Mouse (Mus musculus) hindbrain, embryonic 16.5 days (tissue): Measurements from ENCODE around the gene Rpia. TPM values are rescaled to one million over a fixed set of nuclear protein-coding genes. Genes with fewer than 3 reads are reported as not detected.

Experiments used
- ATAC-seq: fragments of 200-750 bp; cut with Nextera tagmentation; 2 replicates; pipeline ENCODE4 v1.8.0; 2017; ENCODE audit warnings: moderate TSS enrichment, moderate library complexity
- H3K27ac ChIP-seq: fragments of 300-500 bp; sonication (generic); 2 replicates; pipeline ENCODE4 v1.5.1; 2014; ENCODE audit warnings: low read depth, mild to moderate bottlenecking, control low read depth, low read length, moderate library complexity
- H3K27me3 ChIP-seq: fragments of 300-500 bp; sonication (generic); replicated peaks from 2 replicates; pipeline ENCODE4 v1.6.1; 2014; ENCODE audit warnings: low read length; ENCODE audit not compliant: control insufficient read depth, insufficient read depth
- H3K36me3 ChIP-seq: fragments of 300-500 bp; sonication (generic); 2 replicates; pipeline ENCODE4 v1.6.1; 2014; ENCODE audit warnings: mild to moderate bottlenecking, low read length, moderate library complexity, mixed read lengths; ENCODE audit not compliant: control insufficient read depth, insufficient read depth
- H3K4me1 ChIP-seq: fragments of 300-500 bp; sonication (generic); 2 replicates; pipeline ENCODE4 v1.6.1; 2014; ENCODE audit warnings: low read depth, low read length; ENCODE audit not compliant: control insufficient read depth, insufficient read depth
- H3K4me2 ChIP-seq: fragments of 300-500 bp; sonication (generic); 2 replicates; pipeline ENCODE4 v1.6.1; 2014; ENCODE audit warnings: mild to moderate bottlenecking, low read length, control low read depth, moderate library complexity
- H3K4me3 ChIP-seq: fragments of 300-500 bp; sonication (generic); 2 replicates; pipeline ENCODE4 v1.5.1; 2014; ENCODE audit warnings: mild to moderate bottlenecking, low read length, control low read depth, moderate library complexity
- H3K9ac ChIP-seq: fragments of 300-500 bp; sonication (generic); 2 replicates; pipeline ENCODE4 v1.6.1; 2014; ENCODE audit warnings: low read depth, mild to moderate bottlenecking, control low read depth, low read length, moderate library complexity
- H3K9me3 ChIP-seq: fragments of 300-500 bp; sonication (generic); 2 replicates; pipeline ENCODE4 v1.6.1; 2014; ENCODE audit warnings: mild to moderate bottlenecking, low read length, moderate library complexity; ENCODE audit not compliant: control insufficient read depth
- WGBS: fragments of 180-500 bp; shearing (Covaris S2); extraction: QIAGEN DNeasy Blood & Tissue Kit; methylation state at CpG from one replicate; pipeline ENCODE4 v1.1.7; 2014; 5-methylcytosine and 5-hydroxymethylcytosine counted together
- polyA plus RNA-seq: library from polyadenylated mRNA; unstranded; fragments of >200 nt; fragmentation: Nextera tagmentation; extraction: Ambion mirVana; gene quantifications from 2 replicates; pipeline ENCODE4 v1.2.1, GENCODE M21; 2015

Gene Rpia
- polyA plus RNA-seq, 1 experiment from 2014 or later, result 2.1 TPM

DNA sequence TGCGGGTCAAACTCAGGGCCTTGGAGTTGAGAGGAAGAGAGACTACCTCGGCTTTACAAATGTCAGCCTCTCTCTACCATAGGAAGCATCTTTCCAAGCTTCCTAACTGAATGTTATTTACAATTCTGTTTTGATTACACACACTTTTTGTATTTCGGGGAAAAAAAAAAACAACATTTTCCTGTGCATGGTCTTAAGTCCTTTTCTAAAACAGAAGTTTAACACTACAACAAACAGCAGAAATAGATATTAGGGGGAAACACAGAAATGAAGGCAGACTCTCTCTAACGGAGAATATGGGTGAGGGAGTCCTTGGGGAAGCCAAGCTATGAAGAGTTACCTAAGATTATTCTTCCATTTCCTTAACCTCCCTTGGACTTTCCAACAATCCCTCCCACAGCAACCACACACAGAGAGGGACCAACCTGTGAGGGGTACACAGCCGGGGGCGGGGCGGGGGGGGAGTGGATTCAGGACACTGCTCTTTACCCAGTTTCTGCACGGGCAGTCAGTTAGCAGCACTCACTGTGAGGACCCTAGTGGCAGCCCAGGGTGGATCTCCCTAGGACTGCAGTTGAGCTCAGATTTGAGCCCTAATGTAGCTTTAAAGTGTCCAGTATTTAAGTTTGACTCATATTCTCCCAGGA, 40.7 kb downstream of the Rpia start:
- Histone ChIP-seq H3K9me3 (no peaks in the 10 kb centered on the region), H3K36me3 (no peaks in the 10 kb centered on the region), H3K27ac (no peak overlapping the region), H3K4me1 (no peaks in the 10 kb centered on the region), H3K27me3 (no peaks in the 10 kb centered on the region), H3K9ac (no peak overlapping the region), H3K4me3 (no peak overlapping the region), H3K4me2 (no peak overlapping the region)
- WGBS, result 70% methylated on average over 8 of the region's 8 CpGs
- no peak for ATAC-seq

DNA sequence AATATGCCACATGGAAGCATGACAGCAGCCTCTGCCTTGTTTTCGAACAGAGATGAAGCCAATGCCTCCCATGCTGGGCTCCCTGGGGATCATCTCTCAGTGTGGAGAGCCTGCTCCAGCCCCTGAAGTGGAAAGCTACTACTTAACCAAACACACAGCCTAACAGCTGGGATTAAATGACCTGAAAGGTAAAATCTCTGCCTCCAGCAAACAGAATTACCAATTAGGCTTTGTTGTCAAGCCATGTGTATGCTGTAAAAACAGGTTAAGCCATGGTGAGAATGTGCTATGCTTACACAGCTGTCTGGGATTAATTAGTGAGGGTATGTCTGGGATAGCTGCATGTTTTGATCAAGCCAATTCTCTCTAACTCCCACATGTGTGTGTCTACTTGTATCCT, 42.3 kb downstream of the Rpia start:
- H3K4me1 ChIP-seq, result no peaks in the 10 kb centered on the region
- no peak overlapping the region for H3K9ac ChIP-seq
- H3K9me3 ChIP-seq, result no peaks in the 10 kb centered on the region
- 39% methylated on average over 1 of the region's 1 CpGs for WGBS
- H3K36me3 ChIP-seq, result no peaks in the 10 kb centered on the region
- H3K4me2 ChIP-seq, result no peak overlapping the region
- H3K27me3 ChIP-seq, result no peaks in the 10 kb centered on the region
- ATAC-seq, result no peak
- no peak overlapping the region for H3K4me3 ChIP-seq
- H3K27ac ChIP-seq, result no peak overlapping the region

DNA sequence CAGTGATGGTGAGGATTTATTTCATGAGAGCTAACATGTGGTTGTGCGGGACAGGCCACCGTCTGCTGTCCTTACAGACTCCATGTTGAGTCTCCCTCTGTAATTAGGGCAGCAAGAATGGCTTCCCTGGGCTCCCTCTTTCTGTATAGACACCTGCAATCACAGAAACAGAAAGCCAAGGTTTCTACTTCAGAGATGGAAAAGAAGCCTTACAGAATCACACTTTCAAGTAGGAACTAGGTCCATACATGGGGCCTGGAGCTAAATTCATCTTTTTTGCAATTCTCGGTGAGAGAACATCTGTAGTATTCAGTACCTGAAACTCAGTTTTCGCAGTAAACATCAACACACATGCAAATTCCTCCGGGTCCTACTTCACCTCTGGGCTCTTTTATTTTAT, 44.3 kb downstream of the Rpia start:
- Histone ChIP-seq H3K36me3 (no peaks in the 10 kb centered on the region), H3K27ac (no peak overlapping the region), H3K4me2 (no peak overlapping the region), H3K27me3 (no peaks in the 10 kb centered on the region), H3K4me1 (no peaks in the 10 kb centered on the region), H3K9ac (no peak overlapping the region), H3K9me3 (no peaks in the 10 kb centered on the region), H3K4me3 (no peak overlapping the region)
- ATAC-seq, result no peak
- 91% methylated on average over 5 of the region's 5 CpGs for WGBS

DNA sequence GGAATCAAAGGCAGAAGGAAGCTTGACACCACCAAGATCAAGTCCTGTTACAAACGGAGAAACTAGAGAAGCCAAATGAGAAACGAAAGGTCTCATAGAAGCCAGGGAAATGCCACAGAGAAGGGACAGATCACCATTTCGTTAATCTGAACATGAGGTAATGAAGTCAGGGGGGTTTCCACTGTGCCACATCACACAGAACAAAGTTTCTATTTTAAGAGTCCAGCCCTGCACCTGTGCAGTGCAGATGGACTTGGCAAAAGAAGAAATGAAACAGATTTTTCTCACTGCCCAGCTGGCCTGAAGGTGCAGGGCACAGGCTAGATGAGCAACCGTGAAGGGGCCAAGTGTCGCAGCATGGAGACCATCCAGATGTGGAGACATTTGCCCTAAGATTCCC, 48.1 kb downstream of the Rpia start:
- Histone ChIP-seq H3K9ac (no peak overlapping the region), H3K4me1 (no peaks in the 10 kb centered on the region), H3K27me3 (no peaks in the 10 kb centered on the region), H3K36me3 (no peaks in the 10 kb centered on the region), H3K27ac (no peak overlapping the region), H3K4me2 (no peak overlapping the region), H3K4me3 (no peak overlapping the region), H3K9me3 (no peaks in the 10 kb centered on the region)
- WGBS, result 79% methylated on average over 5 of the region's 5 CpGs
- no peak for ATAC-seq

DNA sequence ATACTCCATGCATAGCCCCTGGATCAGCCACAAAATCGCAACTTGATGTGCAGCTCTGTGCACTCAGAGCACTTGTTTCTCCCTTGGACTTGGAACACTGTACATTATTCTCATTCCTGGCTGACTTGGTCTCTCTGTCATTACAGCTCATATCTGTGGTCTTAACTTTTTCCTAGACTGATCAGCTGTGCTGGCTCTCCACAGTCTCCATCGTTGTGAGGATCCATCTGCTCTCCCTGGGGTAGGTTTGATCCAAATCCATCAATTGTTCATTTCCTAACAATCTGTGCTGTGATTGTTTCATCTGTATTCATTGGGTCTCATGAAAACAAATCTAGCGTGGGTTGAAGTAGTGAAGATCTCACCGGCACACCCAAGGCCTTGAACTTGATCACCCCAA, 49.2 kb downstream of the Rpia start:
- Histone ChIP-seq H3K36me3 (no peaks in the 10 kb centered on the region), H3K4me2 (no peak overlapping the region), H3K9me3 (no peaks in the 10 kb centered on the region), H3K4me1 (no peaks in the 10 kb centered on the region), H3K27me3 (no peaks in the 10 kb centered on the region), H3K9ac (no peak overlapping the region), H3K27ac (no peak overlapping the region), H3K4me3 (no peak overlapping the region)
- no peak for ATAC-seq
- WGBS, result 82% methylated on average over 4 of the region's 4 CpGs

DNA sequence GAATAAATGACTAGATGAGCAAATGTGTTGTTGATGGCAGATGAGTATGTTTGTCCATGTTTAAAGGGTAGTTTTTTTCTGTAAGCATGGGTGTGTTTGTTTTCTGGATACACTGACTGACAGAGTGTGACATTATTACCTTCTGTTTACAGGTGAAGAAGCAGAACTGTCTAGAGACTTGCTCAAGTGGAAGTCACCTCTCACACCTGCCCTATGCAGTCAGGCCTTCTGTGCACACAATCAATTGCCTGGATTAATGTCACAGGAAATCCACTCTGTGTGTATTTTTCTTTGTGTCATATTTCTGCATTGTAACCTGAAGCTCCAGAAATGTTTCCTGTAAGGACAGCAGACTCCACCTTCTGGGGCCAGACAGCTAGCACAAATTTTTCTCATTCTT, 51.5 kb downstream of the Rpia start:
- Histone ChIP-seq H3K4me2 (no peak overlapping the region), H3K27me3 (no peaks in the 10 kb centered on the region), H3K4me1 (no peaks in the 10 kb centered on the region), H3K36me3 (no peaks in the 10 kb centered on the region), H3K27ac (no peak overlapping the region), H3K4me3 (no peak overlapping the region), H3K9ac (no peak overlapping the region), H3K9me3 (no peaks in the 10 kb centered on the region)
- no peak for ATAC-seq

DNA sequence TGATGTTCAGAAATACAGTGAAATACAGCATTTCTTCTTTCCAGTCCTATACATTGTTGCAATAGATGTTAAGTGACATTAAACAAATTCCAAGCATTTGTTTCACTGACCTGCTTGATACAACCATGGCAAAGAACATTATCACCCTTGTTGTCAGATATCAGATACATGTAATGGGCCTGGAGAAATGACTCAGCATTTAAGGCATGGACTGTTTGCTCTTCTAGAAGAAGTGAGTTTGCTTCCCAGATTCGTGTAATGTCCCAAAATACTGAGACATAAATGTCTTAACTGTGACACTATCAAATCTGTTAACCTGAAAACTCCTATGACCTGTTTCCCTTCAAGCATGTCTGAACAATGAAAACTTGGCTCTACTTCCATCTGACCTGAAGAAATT, 52.6 kb downstream of the Rpia start:
- 87% methylated on average over 1 of the region's 1 CpGs for WGBS
- no peak for ATAC-seq

DNA sequence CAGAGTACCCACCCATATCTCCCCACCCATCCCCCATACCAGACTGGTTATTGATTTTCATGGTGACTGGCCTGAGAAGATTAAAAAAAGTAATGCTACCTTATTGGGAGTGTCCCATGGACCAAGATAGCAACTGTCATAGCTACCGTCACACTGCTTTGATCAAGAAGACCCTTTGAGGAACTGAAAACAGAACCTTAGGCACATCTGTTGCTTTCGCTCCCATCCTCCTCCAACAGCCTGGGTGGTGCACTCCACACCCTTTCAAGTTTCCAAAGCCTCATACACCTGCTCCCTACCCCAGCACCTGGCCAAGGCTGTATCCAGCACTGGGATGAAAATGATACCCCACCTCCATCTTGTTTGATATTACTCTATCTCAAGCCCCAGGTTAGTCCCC, 56.5 kb downstream of the Rpia start:
- Histone ChIP-seq H3K9me3 (no peaks in the 10 kb centered on the region), H3K27ac (no peak overlapping the region), H3K9ac (no peak overlapping the region), H3K27me3 (no peaks in the 10 kb centered on the region), H3K4me3 (no peak overlapping the region), H3K4me2 (no peak overlapping the region), H3K36me3 (no peaks in the 10 kb centered on the region), H3K4me1 (no peaks in the 10 kb centered on the region)
- WGBS, result 96% methylated on average over 2 of the region's 2 CpGs
- ATAC-seq, result no peak

More for the DNA sequence above, 52.6 kb downstream of the Rpia start:
- H3K27me3 ChIP-seq, result no peaks in the 10 kb centered on the region
- H3K4me2 ChIP-seq, result no peak overlapping the region
- no peaks in the 10 kb centered on the region for H3K4me1 ChIP-seq
- no peaks in the 10 kb centered on the region for H3K36me3 ChIP-seq
- H3K4me3 ChIP-seq, result no peak overlapping the region
- no peaks in the 10 kb centered on the region for H3K9me3 ChIP-seq
- H3K27ac ChIP-seq, result no peak overlapping the region
- no peak overlapping the region for H3K9ac ChIP-seq

DNA sequence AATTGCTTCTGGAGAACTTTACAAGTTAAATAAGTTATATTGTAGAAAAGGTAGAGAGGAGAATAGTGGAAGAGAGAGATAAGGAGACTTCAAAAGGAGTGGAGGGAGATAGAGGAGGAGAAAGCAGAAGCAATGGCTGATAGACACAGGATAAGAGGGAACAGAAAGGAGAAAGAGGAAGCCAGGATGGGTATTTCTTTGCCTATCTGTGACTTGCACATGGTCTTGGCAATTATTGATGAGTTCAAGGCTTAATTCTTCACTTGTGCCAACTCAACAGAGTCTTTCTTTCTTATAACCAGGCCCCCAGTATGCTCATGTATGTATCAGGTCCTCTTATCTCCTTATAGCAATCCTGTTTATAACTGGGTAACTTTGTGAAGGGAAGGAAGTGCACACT, 61.2 kb downstream of the Rpia start:
- Histone ChIP-seq H3K36me3 (no peaks in the 10 kb centered on the region), H3K4me1 (no peaks in the 10 kb centered on the region), H3K27ac (no peak overlapping the region), H3K27me3 (no peaks in the 10 kb centered on the region), H3K9ac (no peak overlapping the region), H3K9me3 (no peaks in the 10 kb centered on the region), H3K4me3 (no peak overlapping the region), H3K4me2 (no peak overlapping the region)
- ATAC-seq, result no peak

DNA sequence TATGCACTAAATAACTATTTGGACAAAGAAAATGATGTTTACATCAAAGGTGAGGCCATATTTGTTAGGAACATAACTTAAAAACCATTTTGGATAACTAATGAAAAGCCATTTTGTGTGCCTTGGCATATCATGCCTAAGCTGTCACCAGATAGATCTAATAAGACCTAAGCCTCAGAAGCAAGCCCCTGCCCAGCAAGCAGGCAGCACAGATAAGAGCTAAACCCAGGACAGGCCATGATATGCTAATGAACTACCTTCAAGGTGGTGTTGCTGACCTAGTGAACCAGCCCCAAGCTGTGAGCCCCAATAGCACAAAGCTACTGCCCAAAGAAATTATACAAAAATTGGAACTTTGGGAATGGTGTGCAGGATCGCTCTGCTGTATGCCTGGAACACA, 62.9 kb downstream of the Rpia start:
- Histone ChIP-seq H3K27me3 (no peaks in the 10 kb centered on the region), H3K9ac (no peak overlapping the region), H3K4me3 (no peak overlapping the region), H3K9me3 (no peaks in the 10 kb centered on the region), H3K36me3 (no peaks in the 10 kb centered on the region), H3K4me2 (no peak overlapping the region), H3K4me1 (no peaks in the 10 kb centered on the region), H3K27ac (no peak overlapping the region)
- WGBS, result 91% methylated on average over 1 of the region's 1 CpGs
- no peak for ATAC-seq
